Mouse (Mus musculus): ENCODE measurements around the gene Ralgapa2. TPM values are rescaled to one million over a fixed set of nuclear protein-coding genes. Genes with fewer than 3 reads are reported as not detected.

Ralgapa2 gene
- polyA plus RNA-seq, 1 experiment from 2014 or later: 3.6 TPM

GRCm38 (mm10) chr2:146197947-146198346 is 314.2 kb downstream of the Ralgapa2 start:
- Histone ChIP-seq H3K4me1 (replicated peaks; ENCODE audit: insufficient read depth, low read length) (no peaks in the 10 kb centered on the region), H3K9me3 (replicated peaks; ENCODE audit: low read length) (no peaks in the 10 kb centered on the region), H3K27me3 (ENCODE audit: insufficient read depth, low read length) (no peaks in the 10 kb centered on the region), H3K4me2 (ENCODE audit: low read length) (no peak overlapping the region), H3K9ac (ENCODE audit: low read depth, low read length) (no peak overlapping the region), H3K27ac (no peak overlapping the region), H3K4me3 (replicated peaks; ENCODE audit: low read depth, low read length) (no peak overlapping the region), H3K36me3 (ENCODE audit: insufficient read depth, low read length) (no peaks in the 10 kb centered on the region)
- no peak for DNase-seq (ENCODE audit: low spot score)
- ATAC-seq (replicated peaks; ENCODE audit: low FRiP score, low read depth): no peak
- TF ChIP-seq CTCF (IDR thresholded peaks at IDR 0.05; ENCODE audit: low read depth): no peak
- WGBS: 57% methylated on average over 7 of the region's 7 CpGs

GRCm38 (mm10) chr2:146196126-146196525 is 316.0 kb downstream of the Ralgapa2 start:
- no peak overlapping the region for H3K9ac ChIP-seq (ENCODE audit: low read depth, low read length)
- DNase-seq (ENCODE audit: low spot score) (no peak), ATAC-seq (replicated peaks; ENCODE audit: low FRiP score, low read depth) (no peak)
- no peaks in the 10 kb centered on the region for H3K4me1 ChIP-seq (replicated peaks; ENCODE audit: insufficient read depth, low read length)
- no peak for TF ChIP-seq CTCF (IDR thresholded peaks at IDR 0.05; ENCODE audit: low read depth)
- no peak overlapping the region for H3K4me2 ChIP-seq (ENCODE audit: low read length)
- H3K27ac ChIP-seq: no peak overlapping the region
- H3K9me3 ChIP-seq (replicated peaks; ENCODE audit: low read length): no peaks in the 10 kb centered on the region
- no peaks in the 10 kb centered on the region for H3K36me3 ChIP-seq (ENCODE audit: insufficient read depth, low read length)
- H3K4me3 ChIP-seq (replicated peaks; ENCODE audit: low read depth, low read length): no peak overlapping the region
- no peaks in the 10 kb centered on the region for H3K27me3 ChIP-seq (ENCODE audit: insufficient read depth, low read length)
- WGBS: 90% methylated on average over 11 of the region's 11 CpGs

All from kidney, postnatal 0 days (tissue).